Mouse (Mus musculus) MEL (cell line): ENCODE data around the gene Lnx1. TPM values are rescaled to one million over a fixed set of nuclear protein-coding genes. Genes with fewer than 3 reads are reported as not detected.

ENCODE experiments used
- DNase-seq: peaks from one replicate; pipeline ENCODE4 v3.0.0; 2011; ENCODE audit warnings: low read depth, low spot score
- H3K27ac ChIP-seq: 2 replicates; pipeline ENCODE4 v1.5.1; 2012; ENCODE audit warnings: low read depth, mild to moderate bottlenecking, control low read depth, low read length, moderate library complexity; ENCODE audit not compliant: control insufficient read depth
- H3K27me3 ChIP-seq, 2 experiments: fragments of 150-350 bp in 1 of 2; sonication (generic) in 1 of 2; 2 replicates each; pipeline ENCODE4 v1.6.1; 2012; ENCODE audit warnings: low read length in 2 of 2, mild to moderate bottlenecking in 2 of 2, improper control_type of control experiment in 1 of 2, moderate library complexity in 1 of 2; ENCODE audit not compliant: insufficient read depth in 2 of 2, control insufficient read depth in 1 of 2
- H3K36me3 ChIP-seq, 2 experiments: 2 replicates each; pipeline ENCODE4 v1.6.1; 2012 to 2014; ENCODE audit warnings: low read length in 2 of 2, improper control_type of control experiment in 1 of 2, inconsistent platforms in 1 of 2, mild to moderate bottlenecking in 1 of 2; ENCODE audit not compliant: insufficient read depth in 2 of 2, control insufficient read depth in 1 of 2
- H3K4me1 ChIP-seq, 2 experiments: fragments of 150-350 bp in 1 of 2; sonication (generic) in 1 of 2; 2 replicates each; pipeline ENCODE4 v1.6.1; 2012; ENCODE audit warnings: low read length in 2 of 2, improper control_type of control experiment in 1 of 2, mild to moderate bottlenecking in 1 of 2; ENCODE audit not compliant: insufficient read depth in 2 of 2, control insufficient read depth in 1 of 2
- H3K4me3 ChIP-seq, 2 experiments: fragments of 150-350 bp in 1 of 2; sonication (generic) in 1 of 2; 2 replicates each; pipeline ENCODE4 v1.5.1; 2012; ENCODE audit warnings: low read depth in 2 of 2, low read length in 2 of 2, mild to moderate bottlenecking in 2 of 2, moderate library complexity in 2 of 2, control low read depth in 1 of 2, improper control_type of control experiment in 1 of 2; ENCODE audit not compliant: control insufficient read depth in 1 of 2, insufficient read depth in 1 of 2
- H3K79me2 ChIP-seq: 2 replicates; pipeline ENCODE4 v1.6.1; 2012; ENCODE audit warnings: mild to moderate bottlenecking, low read length, moderate library complexity; ENCODE audit not compliant: control insufficient read depth, poor library complexity, insufficient read depth
- H3K9ac ChIP-seq: 2 replicates; pipeline ENCODE4 v1.6.1; 2012; ENCODE audit warnings: low read depth, mild to moderate bottlenecking, control low read depth, low read length, moderate library complexity; ENCODE audit not compliant: control insufficient read depth, poor library complexity, severe bottlenecking
- H3K9me3 ChIP-seq: fragments of 150-350 bp; sonication (generic); replicated peaks from 2 replicates; pipeline ENCODE4 v1.6.1; 2012; ENCODE audit warnings: mild to moderate bottlenecking, low read length, improper control_type of control experiment, moderate library complexity; ENCODE audit not compliant: insufficient read depth
- CHD2 ChIP-seq: IDR thresholded peaks from 2 replicates; pipeline ENCODE4 v1.6.1; 2011; ENCODE audit warnings: low read length, improper control_type of control experiment
- ELF1 ChIP-seq: IDR thresholded peaks from 2 replicates; pipeline ENCODE4 v1.6.1; 2014; ENCODE audit warnings: low read depth, mild to moderate bottlenecking, inconsistent platforms, low read length, improper control_type of control experiment, moderate library complexity
- EP300 ChIP-seq, 2 experiments: IDR thresholded peaks; 2 replicates each; pipeline ENCODE4 v1.6.1; 2011; ENCODE audit warnings: improper control_type of control experiment in 2 of 2, low read length in 2 of 2, low read depth in 1 of 2, mild to moderate bottlenecking in 1 of 2
- ETS1 ChIP-seq: IDR thresholded peaks from 2 replicates; pipeline ENCODE4 v1.6.1; 2012; ENCODE audit warnings: low read depth, mild to moderate bottlenecking, inconsistent platforms, low read length, improper control_type of control experiment, moderate library complexity
- GABPA ChIP-seq: IDR thresholded peaks from 2 replicates; pipeline ENCODE4 v1.6.1; 2012; ENCODE audit warnings: low read depth, mild to moderate bottlenecking, inconsistent platforms, low read length, improper control_type of control experiment, moderate library complexity
- GATA1 ChIP-seq: IDR thresholded peaks from 2 replicates; pipeline ENCODE4 v1.6.1; 2011; ENCODE audit warnings: low read depth, low read length, improper control_type of control experiment
- HCFC1 ChIP-seq: IDR thresholded peaks from 2 replicates; pipeline ENCODE4 v1.6.1; 2012; ENCODE audit warnings: low read depth, mild to moderate bottlenecking, inconsistent platforms, low read length, improper control_type of control experiment, moderate library complexity
- KAT2A ChIP-seq: conservative IDR thresholded peaks from 2 replicates; pipeline ENCODE4 v1.6.1; 2012; ENCODE audit warnings: low read depth, low read length, improper control_type of control experiment, inconsistent platforms
- MAFK ChIP-seq: IDR thresholded peaks from 2 replicates; pipeline ENCODE4 v1.6.1; 2011; ENCODE audit warnings: low read depth, mild to moderate bottlenecking, low read length, improper control_type of control experiment, borderline replicate concordance
- MAZ ChIP-seq: IDR thresholded peaks from 2 replicates; pipeline ENCODE4 v1.6.1; 2012; ENCODE audit warnings: low read depth, mild to moderate bottlenecking, inconsistent platforms, low read length, improper control_type of control experiment
- MEF2A ChIP-seq: IDR thresholded peaks from 2 replicates; pipeline ENCODE4 v1.6.1; 2014; ENCODE audit warnings: low read depth, mild to moderate bottlenecking, inconsistent platforms, low read length, improper control_type of control experiment; ENCODE audit not compliant: poor library complexity, insufficient replicate concordance, severe bottlenecking; ENCODE audit errors: extremely low read depth
- MXI1 ChIP-seq: IDR thresholded peaks from 2 replicates; pipeline ENCODE4 v1.6.1; 2011; ENCODE audit warnings: mild to moderate bottlenecking, low read depth, low read length, improper control_type of control experiment
- MYB ChIP-seq: IDR thresholded peaks from 2 replicates; pipeline ENCODE4 v1.6.1; 2011; ENCODE audit warnings: mild to moderate bottlenecking, low read depth, low read length, improper control_type of control experiment
- MYC ChIP-seq: IDR thresholded peaks from 2 replicates; pipeline ENCODE4 v1.6.1; 2011; ENCODE audit warnings: low read depth, mild to moderate bottlenecking, low read length, improper control_type of control experiment, moderate library complexity
- NRF1 ChIP-seq: IDR thresholded peaks from 2 replicates; pipeline ENCODE4 v1.6.1; 2014; ENCODE audit warnings: low read depth, mild to moderate bottlenecking, inconsistent platforms, low read length, improper control_type of control experiment, moderate library complexity; ENCODE audit not compliant: poor library complexity, insufficient read depth, severe bottlenecking
- POLR2A ChIP-seq, 2 experiments: IDR thresholded peaks; 2 replicates each; pipeline ENCODE4 v1.6.1; 2011 to 2012; ENCODE audit warnings: low read length in 2 of 2, mild to moderate bottlenecking in 2 of 2, control low read depth in 1 of 2, improper control_type of control experiment in 1 of 2, low read depth in 1 of 2, moderate library complexity in 1 of 2; ENCODE audit not compliant: control insufficient read depth in 1 of 2, insufficient read depth in 1 of 2, poor library complexity in 1 of 2
- POLR2AphosphoS2 ChIP-seq: IDR thresholded peaks from 2 replicates; pipeline ENCODE4 v1.6.1; 2011; ENCODE audit warnings: low read length, improper control_type of control experiment
- POLR2AphosphoS5 ChIP-seq: IDR thresholded peaks from 2 replicates; pipeline ENCODE4 v1.6.1; 2012; ENCODE audit warnings: low read depth, borderline replicate concordance, mild to moderate bottlenecking, inconsistent platforms, low read length, moderate library complexity, mixed read lengths
- RAD21 ChIP-seq: IDR thresholded peaks from 2 replicates; pipeline ENCODE4 v1.6.1; 2011; ENCODE audit warnings: mild to moderate bottlenecking, low read depth, low read length, improper control_type of control experiment
- RCOR1 ChIP-seq: IDR thresholded peaks from 2 replicates; pipeline ENCODE4 v1.6.1; 2012; ENCODE audit warnings: low read depth, mild to moderate bottlenecking, inconsistent platforms, low read length, improper control_type of control experiment
- TBP ChIP-seq: IDR thresholded peaks from 2 replicates; pipeline ENCODE4 v1.8.0; 2011; ENCODE audit warnings: low read depth, low read length, improper control_type of control experiment
- UBTF ChIP-seq: IDR thresholded peaks from 2 replicates; pipeline ENCODE4 v1.6.1; 2012; ENCODE audit warnings: low read depth, mild to moderate bottlenecking, inconsistent platforms, low read length, improper control_type of control experiment, moderate library complexity, borderline replicate concordance; ENCODE audit not compliant: insufficient read depth
- ZKSCAN1 ChIP-seq: IDR thresholded peaks from 2 replicates; pipeline ENCODE4 v1.6.1; 2012; ENCODE audit warnings: low read depth, mild to moderate bottlenecking, inconsistent platforms, low read length, improper control_type of control experiment, moderate library complexity
- polyA plus RNA-seq, 2 experiments: library from polyadenylated mRNA; stranded (reverse) in 1 of 2; unstranded in 1 of 2; fragments of >175 nt in 1 of 2; fragments of >200 nt in 1 of 2; gene quantifications; 2 replicates each; pipeline versions ENCODE4 v1.2.1 to v1.2.4; 2012; ENCODE audit warnings: low replicate concordance in 2 of 2, low read depth in 1 of 2; ENCODE audit not compliant: insufficient read length in 2 of 2, insufficient read depth in 1 of 2, missing spikeins in 1 of 2
- total RNA-seq: library from RNA; depleted of rRNA; stranded (reverse); fragments of 300-350 nt; gene quantifications from 2 replicates; pipeline ENCODE4 v1.2.3, GENCODE M21; 2012

Gene Lnx1
- total and polyA plus RNA-seq, 3 experiments, result 0.06 TPM; not detected in 2

DNA sequence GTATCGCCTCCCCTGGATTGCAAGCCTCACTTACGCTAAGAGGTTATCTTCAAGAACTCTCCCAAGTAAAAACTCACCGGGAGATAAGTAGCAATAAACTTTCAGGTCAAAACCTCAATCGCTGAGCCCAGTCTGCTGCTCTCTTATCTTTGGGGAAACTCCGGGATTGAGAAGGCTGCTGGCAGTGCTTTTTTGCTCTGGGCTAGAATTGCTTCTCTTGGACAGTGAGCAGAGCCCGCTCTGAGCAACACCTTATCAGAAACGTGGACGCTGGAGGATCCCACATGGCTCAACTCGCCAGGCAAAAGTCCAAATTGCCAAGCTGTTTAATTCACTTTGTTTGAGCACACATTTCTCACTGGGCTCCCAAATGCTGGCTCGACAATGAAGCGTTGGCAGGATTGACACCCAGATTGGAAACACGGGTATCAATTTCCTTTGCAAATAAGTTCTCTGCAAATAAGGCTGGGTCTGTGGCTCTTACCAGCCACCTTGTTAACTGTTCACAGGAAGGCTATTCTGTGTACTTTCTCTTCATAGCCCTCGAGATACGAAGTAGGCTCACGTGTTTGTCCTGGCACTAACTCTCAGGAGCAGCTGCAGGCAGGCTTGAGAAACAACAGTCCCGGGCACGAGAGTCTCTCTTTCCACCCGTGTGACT, 89.1 kb downstream of the Lnx1 start:
- DNase-seq, result no peak
- Histone ChIP-seq H3K27ac (no peak overlapping the region), H3K4me1 (no peaks in the 10 kb centered on the region), H3K27me3 (peaks cover 4% of the 10 kb centered on the region in 2 experiments), H3K36me3 (no peaks in the 10 kb centered on the region), H3K4me3 (no peak overlapping the region), H3K9ac (no peak overlapping the region), H3K9me3 (no peaks in the 10 kb centered on the region), H3K79me2 (no peaks in the 10 kb centered on the region)
- TF ChIP-seq MEF2A (no peak), RCOR1 (no peak), RAD21 (no peak), GABPA (no peak), CHD2 (no peak), POLR2AphosphoS5 (no peak), UBTF (no peak), ETS1 (no peak), MAZ (no peak), MAFK (no peak), GATA1 (no peak), MYC (no peak), POLR2AphosphoS2 (no peak), MXI1 (no peak), KAT2A (no peak), EP300 (IDR thresholded peaks at IDR 0.05; ENCODE audit: low read depth in 1 of 2, low read length in 2 of 2) (no peak), HCFC1 (no peak), TBP (no peak), ELF1 (no peak), ZKSCAN1 (no peak)

- TF ChIP-seq ZKSCAN1 (no peak), MYB (no peak), KAT2A (no peak), NRF1 (no peak), POLR2A (IDR thresholded peaks at IDR 0.05; ENCODE audit: control insufficient read depth in 1 of 2, insufficient read depth in 1 of 2, low read depth in 1 of 2, low read length in 2 of 2, poor library complexity in 1 of 2) (no peak), EP300 (IDR thresholded peaks at IDR 0.05; ENCODE audit: low read depth in 1 of 2, low read length in 2 of 2) (no peak), GABPA (no peak)
- Histone ChIP-seq H3K4me3 (no peak overlapping the region), H3K9ac (no peak overlapping the region), H3K4me1 (no peaks in the 10 kb centered on the region), H3K27ac (no peak overlapping the region), H3K9me3 (no peaks in the 10 kb centered on the region), H3K27me3 (peaks cover 4% of the 10 kb centered on the region in 2 experiments), H3K36me3 (no peaks in the 10 kb centered on the region), H3K79me2 (no peaks in the 10 kb centered on the region)
- DNase-seq, result no peak
These were observed 90.0 kb downstream of the Lnx1 start for GRCm38 (mm10) chr5:74612713-74613112.
